Mouse (Mus musculus) lung, adult 10 weeks (tissue): Measurements from ENCODE around the gene Hnrnpm. TPM values are rescaled to one million over a fixed set of nuclear protein-coding genes. Genes with fewer than 3 reads are reported as not detected.

Experiments
- polyA plus RNA-seq: library from polyadenylated mRNA; stranded (reverse); fragments of 350-450 nt; fragmentation: Illumina TruSeq; extraction: RNeasy Lipid Tissue Mini Kit (QIAGEN cat#74804); gene quantifications from one replicate; pipeline ENCODE4 v1.2.3, GENCODE M21; 2014; ENCODE audit warnings: low read depth, low replicate concordance; ENCODE audit not compliant: insufficient read depth

Hnrnpm gene
- 86.6 TPM for polyA plus RNA-seq

GRCm38 (mm10) chr17:33686760-33687159, at the start of gene Hnrnpm:
TSS of gene Hnrnpm (minus strand) at chr17:33686860.

GRCm38 (mm10) chr17:33718384-33718881, 31.8 kb upstream of the Hnrnpm start, which contains the start of gene March2:
TSS of gene March2 (minus strand) at chr17:33718670.

GRCm38 (mm10) chr17:33637516-33638276, 49.0 kb downstream of the Hnrnpm start, which contains the start of gene Pram1:
TSS of gene Pram1 (plus strand) at chr17:33638056.

GRCm38 (mm10) chr17:33628621-33629486, 57.8 kb downstream of the Hnrnpm start, which contains the start of gene Zfp414:
TSS of gene Zfp414 (plus strand) at chr17:33629090.

Other genes starting within 250 kb of the Hnrnpm start
- 47.9 TPM for gene Adamts10, start 162.7 kb downstream of the Hnrnpm start, polyA plus RNA-seq
- 9.4 TPM for gene Myo1f, start 131.2 kb downstream of the Hnrnpm start, polyA plus RNA-seq
- gene Zfp414, start 57.8 kb downstream of the Hnrnpm start, polyA plus RNA-seq = 14.9 TPM
- gene Pram1, start 48.8 kb downstream of the Hnrnpm start, polyA plus RNA-seq = 1.2 TPM
- 99.6 TPM for gene March2, start 31.8 kb upstream of the Hnrnpm start, polyA plus RNA-seq
- gene Rab11b, start 73.7 kb upstream of the Hnrnpm start, polyA plus RNA-seq = 122 TPM
- 61.5 TPM for gene Angptl4, start 95.0 kb upstream of the Hnrnpm start, polyA plus RNA-seq
- gene Kank3, start 123.7 kb upstream of the Hnrnpm start, polyA plus RNA-seq = 178 TPM
- gene Rps28, start 137.7 kb upstream of the Hnrnpm start, polyA plus RNA-seq = 1,820 TPM
- 520 TPM for gene Ndufa7, start 137.7 kb upstream of the Hnrnpm start, polyA plus RNA-seq
- gene Cd320, start 156.2 kb upstream of the Hnrnpm start, polyA plus RNA-seq = 20.1 TPM
- gene Gm7029, start 187.0 kb upstream of the Hnrnpm start, polyA plus RNA-seq = not detected
- 0.86 TPM for gene Kifc1, start 203.8 kb upstream of the Hnrnpm start, polyA plus RNA-seq
- 1.2 TPM for gene Platr17, start 218.3 kb upstream of the Hnrnpm start, polyA plus RNA-seq
- 19.4 TPM for gene Daxx, start 222.6 kb upstream of the Hnrnpm start, polyA plus RNA-seq
- gene Tapbp, start 229.0 kb upstream of the Hnrnpm start, polyA plus RNA-seq = 126 TPM
- gene Zbtb22, start 229.0 kb upstream of the Hnrnpm start, polyA plus RNA-seq = 18.1 TPM
- gene Rgl2, start 242.7 kb upstream of the Hnrnpm start, polyA plus RNA-seq = 38.7 TPM